12 mouse cellular contexts compared by ENCODE assay signal in genomic region chr3:121448029-121448468, GRCm38 (mm10). TPM values are rescaled to one million over a fixed set of nuclear protein-coding genes. Genes with fewer than 3 reads are reported as not detected.
DNase-seq lines count a peak whose midpoint lies in the region; ATAC-seq lines count a peak whose summit lies in the region.
"Had no signal": no experiment of that assay in that cellular context is flagged by ENCODE, and none has a peak within 500 bp of the region (broad histone marks: within the 10 kb centered on the region; RNA-seq: fewer than 3 reads in every experiment).

No protein-coding gene starts in this region.

- H3K4me1 ChIP-seq in heart, embryonic 15.5 days (replicated peaks) = peaks cover 36% of the 10 kb centered on the region
- H3K4me1 ChIP-seq in embryonic facial prominence, embryonic 12.5 days = peaks cover 14% of the 10 kb centered on the region
- H3K4me1 ChIP-seq in intestine, embryonic 16.5 days (ENCODE audit: control insufficient read depth, insufficient read depth, low read length) = peaks cover 26% of the 10 kb centered on the region
- peaks cover 23% of the 10 kb centered on the region for H3K4me1 ChIP-seq in neural tube, embryonic 12.5 days

- H3K9me3 ChIP-seq in heart, embryonic 15.5 days (replicated peaks) = no peaks in the 10 kb centered on the region
- H3K9me3 ChIP-seq in embryonic facial prominence, embryonic 12.5 days = no peaks in the 10 kb centered on the region
- no peaks in the 10 kb centered on the region for H3K9me3 ChIP-seq in intestine, embryonic 16.5 days (ENCODE audit: control insufficient read depth, low read length)
- H3K9me3 ChIP-seq in neural tube, embryonic 12.5 days = no peaks in the 10 kb centered on the region

- no peaks in the 10 kb centered on the region for H3K27me3 ChIP-seq in heart, embryonic 15.5 days
- no peaks in the 10 kb centered on the region for H3K27me3 ChIP-seq in embryonic facial prominence, embryonic 12.5 days
- H3K27me3 ChIP-seq in intestine, embryonic 16.5 days (replicated peaks; ENCODE audit: control insufficient read depth, insufficient read depth, low read length) = no peaks in the 10 kb centered on the region
- H3K27me3 ChIP-seq in neural tube, embryonic 12.5 days (replicated peaks) = no peaks in the 10 kb centered on the region

- no peak overlapping the region for H3K9ac ChIP-seq in heart, embryonic 15.5 days
- H3K9ac ChIP-seq in embryonic facial prominence, embryonic 12.5 days = no peak overlapping the region
- H3K9ac ChIP-seq in intestine, embryonic 16.5 days (ENCODE audit: low read depth, low read length) = no peak overlapping the region
- no peak overlapping the region for H3K9ac ChIP-seq in neural tube, embryonic 12.5 days

- H3K36me3 ChIP-seq in heart, embryonic 15.5 days = peaks cover 26% of the 10 kb centered on the region
- H3K36me3 ChIP-seq in embryonic facial prominence, embryonic 12.5 days = peaks cover 40% of the 10 kb centered on the region
- H3K36me3 ChIP-seq in intestine, embryonic 16.5 days (ENCODE audit: control insufficient read depth, insufficient read depth, low read length) = peaks cover 8% of the 10 kb centered on the region; the same call in 1 of the 2 replicates
- peaks cover 49% of the 10 kb centered on the region for H3K36me3 ChIP-seq in neural tube, embryonic 12.5 days

- peak overlapping the region; percentile 7; the same call in 1 of the 2 replicates for H3K4me2 ChIP-seq in heart, embryonic 15.5 days
- H3K4me2 ChIP-seq in embryonic facial prominence, embryonic 12.5 days (replicated peaks) = no peak overlapping the region
- H3K4me2 ChIP-seq in intestine, embryonic 16.5 days (ENCODE audit: low read depth, low read length) = peak overlapping the region; percentile 15; the same call in 1 of the 2 replicates
- H3K4me2 ChIP-seq in neural tube, embryonic 12.5 days (replicated peaks) = peak overlapping the region; percentile 32

- no peak overlapping the region for H3K4me3 ChIP-seq in heart, embryonic 15.5 days
- no peak overlapping the region for H3K4me3 ChIP-seq in embryonic facial prominence, embryonic 12.5 days
- H3K4me3 ChIP-seq in intestine, embryonic 16.5 days (ENCODE audit: low read length) = peak overlapping the region; percentile 23
- no peak overlapping the region for H3K4me3 ChIP-seq in neural tube, embryonic 12.5 days
- H3K4me3 ChIP-seq: layer of hippocampus, adult 2 months had no signal

- H3K27ac ChIP-seq in heart, embryonic 15.5 days = no peak overlapping the region
- no peak overlapping the region for H3K27ac ChIP-seq in embryonic facial prominence, embryonic 12.5 days
- H3K27ac ChIP-seq in intestine, embryonic 16.5 days (ENCODE audit: low read length) = peak overlapping the region; percentile 18; the same call in 1 of the 2 replicates
- no peak overlapping the region for H3K27ac ChIP-seq in neural tube, embryonic 12.5 days
- H3K27ac ChIP-seq: layer of hippocampus, adult 2 months had no signal

- no peak for ATAC-seq in heart, embryonic 15.5 days (replicated peaks; ENCODE audit: insufficient number of reproducible peaks, insufficient read depth, low FRiP score, low read depth)
- 0 out of 2 replicates have a peak, but pooled peaks have one; percentile 48 for ATAC-seq in embryonic facial prominence, embryonic 12.5 days (ENCODE audit: insufficient number of reproducible peaks, insufficient read depth, low FRiP score, low TSS enrichment)
- peak; percentile 54 for ATAC-seq in intestine, embryonic 16.5 days
- ATAC-seq in neural tube, embryonic 12.5 days (ENCODE audit: low FRiP score, low read depth) = peak; percentile 75
- ATAC-seq: CD4-positive, CD25-positive, alpha-beta regulatory T cell, adult 4 months had no signal

- no peak for DNase-seq in heart, postnatal 4 days
- DNase-seq in gastrocnemius, postnatal 10 days = no peak
- DNase-seq in thymus, postnatal 36 days = no peak
- DNase-seq in cerebellum, adult 18-20 months = no peak
- DNase-seq: cerebellum, adult 2 months; lung, adult 2 months had no signal

- WGBS in heart, embryonic 15.5 days = 50% methylated on average over 11 of the region's 11 CpGs
- WGBS in embryonic facial prominence, embryonic 12.5 days = 34% methylated on average over 11 of the region's 11 CpGs
- 45% methylated on average over 11 of the region's 11 CpGs for WGBS in intestine, embryonic 16.5 days
- 17% methylated on average over 11 of the region's 11 CpGs for WGBS in neural tube, embryonic 12.5 days

RNA-seq across cellular contexts. Expression of gene Cnn3, which starts 21.8 kb away (rescaled TPM):
- 341 and 401 TPM in 2 replicates for polyA plus RNA-seq in heart, embryonic 15.5 days (2015; fragmentation: Nextera tagmentation; extraction: Ambion mirVana)
- total RNA-seq in heart, postnatal 4 days (2021) = 100 to 1,000 TPM; 162 to 167 TPM
- polyA plus RNA-seq in embryonic facial prominence, embryonic 12.5 days (2016; fragmentation: Nextera tagmentation; extraction: Ambion mirVana) = 896 and 941 TPM in 2 replicates
- polyA plus RNA-seq in intestine, embryonic 16.5 days (2015; fragmentation: Nextera tagmentation; extraction: Ambion mirVana) = 334 and 375 TPM in 2 replicates
- 909 and 919 TPM in 2 replicates for polyA plus RNA-seq in neural tube, embryonic 12.5 days (2016; fragmentation: Nextera tagmentation; extraction: Ambion mirVana)
- total RNA-seq in gastrocnemius, postnatal 10 days (2021) = 100 to 1,000 TPM in 1 of 2 experiments, 10 to 100 TPM in 1; 96.7 to 113 TPM
